Mouse (Mus musculus) hindbrain, postnatal 0 days (tissue): ENCODE data around the gene Mycbpap. TPM values are rescaled to one million over a fixed set of nuclear protein-coding genes. Genes with fewer than 3 reads are reported as not detected.

Experiments used
- ATAC-seq: fragments of 200-750 bp; cut with Nextera tagmentation; 2 replicates; pipeline ENCODE4 v1.8.0; 2017; ENCODE audit warnings: mild to moderate bottlenecking, moderate TSS enrichment, moderate library complexity
- DNase-seq: peaks from one replicate; pipeline ENCODE4 v3.0.0-alpha.2; 2015; ENCODE audit warnings: low spot score
- H3K27ac ChIP-seq: fragments of 300-500 bp; sonication (generic); 2 replicates; pipeline ENCODE4 v1.5.1; 2014; ENCODE audit warnings: mild to moderate bottlenecking
- H3K27me3 ChIP-seq: fragments of 300-500 bp; sonication (generic); 2 replicates; pipeline ENCODE4 v1.6.1; 2014; ENCODE audit warnings: low read length, mixed read lengths; ENCODE audit not compliant: insufficient read depth
- H3K36me3 ChIP-seq: fragments of 300-500 bp; sonication (generic); 2 replicates; pipeline ENCODE4 v1.6.1; 2014; ENCODE audit warnings: low read length, mixed read lengths; ENCODE audit not compliant: insufficient read depth
- H3K4me1 ChIP-seq: fragments of 300-500 bp; sonication (generic); 2 replicates; pipeline ENCODE4 v1.6.1; 2014; ENCODE audit warnings: antibody characterized with exemption, low read length, mixed read lengths; ENCODE audit not compliant: insufficient read depth
- H3K4me2 ChIP-seq: fragments of 300-500 bp; sonication (generic); 2 replicates; pipeline ENCODE4 v1.6.1; 2014; ENCODE audit warnings: low read depth, mild to moderate bottlenecking, low read length, moderate library complexity, mixed read lengths
- H3K4me3 ChIP-seq: fragments of 300-500 bp; sonication (generic); 2 replicates; pipeline ENCODE4 v1.5.1; 2014; ENCODE audit warnings: low read length
- H3K9ac ChIP-seq: fragments of 300-500 bp; sonication (generic); replicated peaks from 2 replicates; pipeline ENCODE4 v1.6.1; 2014; ENCODE audit warnings: mild to moderate bottlenecking, low read length, moderate library complexity, mixed read lengths
- H3K9me3 ChIP-seq: fragments of 300-500 bp; sonication (generic); 2 replicates; pipeline ENCODE4 v1.6.1; 2016; ENCODE audit warnings: low read length, mixed read lengths
- CTCF ChIP-seq: IDR thresholded peaks from 2 replicates; pipeline ENCODE4 v1.5.1; 2016; ENCODE audit warnings: antibody characterized with exemption, control low read depth, low read depth
- WGBS: fragments of 180-500 bp; shearing (Covaris S2); extraction: QIAGEN DNeasy Blood & Tissue Kit; methylation state at CpG from one replicate; pipeline ENCODE4 v1.1.7; 2014; 5-methylcytosine and 5-hydroxymethylcytosine counted together
- polyA plus RNA-seq: library from polyadenylated mRNA; unstranded; fragments of >200 nt; fragmentation: Nextera tagmentation; extraction: Ambion mirVana; gene quantifications from 2 replicates; pipeline ENCODE4 v1.2.1, GENCODE M21; 2015
- total RNA-seq: library from RNA; depleted of rRNA; stranded (reverse); fragments of >200 nt; gene quantifications from 2 replicates; pipeline ENCODE4 v1.2.3, GENCODE M21; 2014

Mycbpap gene
- total and polyA plus RNA-seq, 2 experiments from 2014 or later, result 1.1 to 4.8 TPM

- Histone ChIP-seq H3K4me2 (peak overlapping the region; percentile 72), H3K4me3 (peak overlapping the region; percentile 44), H3K36me3 (no peaks in the 10 kb centered on the region), H3K4me1 (0 out of 2 replicates have a peak, but pooled peaks cover 7% of the 10 kb centered on the region), H3K27ac (no peak overlapping the region), H3K27me3 (no peaks in the 10 kb centered on the region), H3K9me3 (no peaks in the 10 kb centered on the region), H3K9ac (peak overlapping the region; percentile 58; the same call in 1 of the 2 replicates)
- WGBS, result 62% methylated on average over 7 of the region's 7 CpGs
- no peak for DNase-seq
- TF ChIP-seq CTCF, result no peak
- no peak for ATAC-seq
Measured at GRCm38 (mm10) chr11:94491749-94492099, 29.8 kb downstream of the Mycbpap start.

GRCm38 (mm10) chr11:94491035-94491748, 30.4 kb downstream of the Mycbpap start:
- Histone ChIP-seq H3K4me2 (peak overlapping the region; percentile 72), H3K4me3 (peak overlapping the region; percentile 44), H3K27ac (peak overlapping the region; percentile 41; the same call in 1 of the 2 replicates), H3K9me3 (no peaks in the 10 kb centered on the region), H3K9ac (peak overlapping the region; percentile 58), H3K36me3 (no peaks in the 10 kb centered on the region), H3K27me3 (no peaks in the 10 kb centered on the region), H3K4me1 (0 out of 2 replicates have a peak, but pooled peaks cover 7% of the 10 kb centered on the region)
- DNase-seq, result peak; percentile 82
- no peak; the same call in 1 of the 2 replicates for TF ChIP-seq CTCF
- WGBS, result 3% methylated on average over 53 of the region's 55 CpGs
- ATAC-seq, result peak; percentile 81

- H3K36me3 ChIP-seq, result no peaks in the 10 kb centered on the region
- no peak for ATAC-seq
- DNase-seq, result no peak
- no peak for TF ChIP-seq CTCF
- no peak overlapping the region for H3K9ac ChIP-seq
- no peak overlapping the region for H3K4me2 ChIP-seq
- H3K9me3 ChIP-seq, result no peaks in the 10 kb centered on the region
- H3K27ac ChIP-seq, result no peak overlapping the region
- H3K27me3 ChIP-seq, result no peaks in the 10 kb centered on the region
- 33% methylated on average over 4 of the region's 4 CpGs for WGBS
- no peak overlapping the region for H3K4me3 ChIP-seq
- H3K4me1 ChIP-seq, result peaks cover 7% of the 10 kb centered on the region; the same call in 1 of the 2 replicates
Measured at GRCm38 (mm10) chr11:94489745-94490144, 31.8 kb downstream of the Mycbpap start.

- TF ChIP-seq CTCF, result no peak
- no peak overlapping the region for H3K27ac ChIP-seq
- no peak overlapping the region for H3K9ac ChIP-seq
- ATAC-seq (no peak), DNase-seq (no peak)
- WGBS, result 86% methylated on average over 11 of the region's 11 CpGs
- H3K36me3 ChIP-seq, result no peaks in the 10 kb centered on the region
- no peaks in the 10 kb centered on the region for H3K27me3 ChIP-seq
- H3K4me2 ChIP-seq, result no peak overlapping the region
- H3K9me3 ChIP-seq, result no peaks in the 10 kb centered on the region
- no peak overlapping the region for H3K4me3 ChIP-seq
- H3K4me1 ChIP-seq, result peaks cover 7% of the 10 kb centered on the region; the same call in 1 of the 2 replicates
Measured at GRCm38 (mm10) chr11:94488767-94489533, 32.6 kb downstream of the Mycbpap start.

DNA sequence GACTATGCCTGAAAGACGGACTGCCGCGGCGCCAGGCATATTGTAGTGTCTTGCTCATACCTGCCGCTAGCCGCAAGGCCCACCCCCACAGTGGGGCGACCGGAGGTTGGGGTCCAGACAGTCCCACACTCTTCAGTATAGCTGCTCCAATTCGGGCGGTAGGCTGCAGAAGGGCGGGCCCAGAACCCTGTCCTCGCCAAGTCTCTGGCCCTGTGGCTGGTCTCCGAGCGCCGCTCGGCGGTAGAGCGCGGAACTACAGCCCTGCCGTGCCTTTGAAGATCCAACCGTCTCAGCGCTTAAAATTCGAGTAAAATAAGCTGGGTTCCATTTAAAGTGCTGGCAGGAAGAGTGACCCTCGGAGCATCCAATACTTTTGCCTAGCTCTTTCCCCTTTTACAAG, 35.5 kb downstream of the Mycbpap start, which contains the start of gene Spata20:
Gene Spata20 (minus strand): TSS at position 179 of the 400 bp plus-strand sequence.
- peaks cover 2% of the 10 kb centered on the region; the same call in 1 of the 2 replicates for H3K4me1 ChIP-seq
- no peaks in the 10 kb centered on the region for H3K36me3 ChIP-seq
- H3K4me2 ChIP-seq, result peak within 1 kb of the TSS; percentile 44
- TF ChIP-seq CTCF, result peak; percentile 99
- 2% methylated on average over 24 of the region's 24 CpGs for WGBS
- DNase-seq, result peak; percentile 86
- no peak within 1 kb of the TSS for H3K27ac ChIP-seq
- peak; percentile 78 for ATAC-seq
- H3K4me3 ChIP-seq, result peak within 1 kb of the TSS; percentile 7; the same call in 1 of the 2 replicates
- H3K9ac ChIP-seq, result no peak within 1 kb of the TSS
- H3K9me3 ChIP-seq, result no peaks in the 10 kb centered on the region
- H3K27me3 ChIP-seq, result no peaks in the 10 kb centered on the region

DNA sequence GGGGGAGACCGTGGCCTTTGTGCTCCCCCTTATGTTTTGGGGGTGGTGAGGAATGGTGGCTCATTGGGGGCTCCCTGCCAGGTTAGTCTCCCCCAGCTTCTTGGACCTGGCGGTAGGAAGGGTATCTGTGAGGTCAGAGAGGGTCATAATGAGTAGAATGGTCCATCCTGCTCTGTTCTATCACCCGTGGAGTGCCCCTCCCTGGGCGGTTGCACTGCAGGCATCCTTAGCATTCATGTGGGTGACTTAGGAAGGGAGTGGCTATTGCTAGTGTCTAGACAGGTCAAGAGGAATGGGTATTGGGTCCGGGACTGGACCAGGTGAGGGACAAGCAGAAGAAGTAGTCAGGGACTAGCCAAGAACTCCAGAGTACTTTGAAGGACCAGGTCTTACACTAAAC, 36.3 kb downstream of the Mycbpap start:
- DNase-seq (no peak), ATAC-seq (no peak)
- H3K4me1 ChIP-seq, result no peaks in the 10 kb centered on the region; the same call in 1 of the 2 replicates
- WGBS, result 79% methylated on average over 5 of the region's 5 CpGs
- H3K27ac ChIP-seq, result no peak overlapping the region
- H3K27me3 ChIP-seq, result no peaks in the 10 kb centered on the region
- no peak overlapping the region for H3K4me3 ChIP-seq
- no peaks in the 10 kb centered on the region for H3K36me3 ChIP-seq
- no peak for TF ChIP-seq CTCF
- H3K4me2 ChIP-seq, result no peak overlapping the region
- no peaks in the 10 kb centered on the region for H3K9me3 ChIP-seq
- H3K9ac ChIP-seq, result no peak overlapping the region
